Mouse (Mus musculus) adrenal gland, adult 18-20 months (tissue): ENCODE measurements around the gene Igf2bp1. TPM values are rescaled to one million over a fixed set of nuclear protein-coding genes. Genes with fewer than 3 reads are reported as not detected.
A peak's percentile ranks its signal among the peaks of the same experiment; 100 is the strongest.

Experiments used
- DNase-seq, 2 experiments: peaks; one replicate each; pipeline ENCODE4 v3.0.0; 2021 to 2022; ENCODE audit warnings: low spot score in 2 of 2
- long read RNA-seq, 2 experiments: library from polyadenylated mRNA; stranded (forward); transcript quantifications; one replicate each; pipeline ENCODE4 v2.0.0; 2021
- total RNA-seq, 2 experiments: library from RNA; stranded (reverse); gene quantifications; 1 replicate in 1 of 2; 2 replicates in 1 of 2; pipeline ENCODE4 v1.2.3; 2021

Gene Igf2bp1
- under 1 TPM; 0.22 to 0.53 TPM for total RNA-seq
- long read RNA-seq, experiment 1, result 0 reads
- long read RNA-seq, experiment 2, partial matches to known transcripts, result 0 of 1 reads
- long read RNA-seq, experiment 2, other reads (novel, unspliced or antisense), result 1 of 1 reads

DNA sequence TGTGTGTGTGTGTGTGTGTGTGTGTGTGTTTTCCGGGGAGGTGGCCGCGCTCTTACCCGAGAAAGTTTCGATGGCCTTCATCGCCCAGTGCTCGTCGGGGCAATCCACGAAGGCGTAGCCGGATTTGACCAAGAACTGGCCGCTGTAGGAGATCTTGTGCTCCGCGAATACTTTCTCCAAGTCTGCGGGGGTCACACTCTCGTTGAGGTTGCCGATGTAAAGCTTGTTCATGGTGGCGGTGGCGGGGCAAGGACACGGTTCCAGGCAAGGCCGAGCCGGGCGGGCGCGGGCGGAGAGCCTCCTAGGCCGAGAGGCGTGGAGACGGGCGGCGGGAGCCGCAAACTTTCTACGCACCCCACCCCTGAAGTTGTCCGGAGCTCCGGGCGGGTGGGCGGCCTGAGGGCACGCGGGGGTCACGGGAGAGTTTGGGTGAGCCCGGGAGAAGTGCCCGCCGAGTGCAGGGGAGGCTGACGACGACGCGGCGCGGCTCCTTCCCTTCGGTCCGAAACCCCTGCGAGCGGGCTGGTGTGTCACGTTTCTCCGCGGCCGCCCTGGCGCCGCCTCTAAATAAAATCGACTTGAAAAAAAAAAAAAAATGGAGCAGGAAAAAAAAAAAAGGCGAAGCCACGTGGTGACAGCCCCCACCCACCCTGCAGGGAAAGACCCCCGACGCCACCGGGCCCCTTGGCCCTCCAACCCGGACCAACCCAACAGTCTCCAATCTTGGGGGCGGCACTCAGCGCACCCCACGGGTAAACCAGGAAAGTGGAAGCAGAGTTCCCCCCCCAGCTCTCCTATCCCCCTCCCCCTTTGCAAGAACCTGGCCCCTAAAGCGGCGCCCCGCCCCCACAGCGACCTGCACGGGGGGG is at the start of gene Igf2bp1:
Gene Igf2bp1 (minus strand): TSS at position 538 of the 869 bp plus-strand sequence.
- DNase-seq, result peak; percentile 39 to 49

DNA sequence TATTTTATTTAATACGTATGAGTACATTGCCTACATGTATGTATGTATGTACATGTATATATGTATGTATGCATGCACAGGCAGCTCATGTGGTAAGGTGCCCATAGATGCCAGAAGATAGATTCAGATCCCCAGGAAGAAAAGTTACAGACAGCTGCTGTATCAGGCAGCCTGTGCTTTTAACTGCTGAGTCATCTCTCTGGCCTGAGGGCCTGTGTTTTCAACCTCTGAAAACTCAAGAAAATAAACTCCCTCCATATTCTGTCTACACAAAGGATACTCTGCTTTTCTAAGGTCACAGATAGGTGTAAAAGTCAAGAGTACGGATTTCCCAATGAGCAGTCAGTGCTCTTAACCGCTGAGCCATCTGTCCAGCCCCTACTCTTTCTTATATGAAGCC is 45.1 kb upstream of the Igf2bp1 start:
- DNase-seq, result no peak

DNA sequence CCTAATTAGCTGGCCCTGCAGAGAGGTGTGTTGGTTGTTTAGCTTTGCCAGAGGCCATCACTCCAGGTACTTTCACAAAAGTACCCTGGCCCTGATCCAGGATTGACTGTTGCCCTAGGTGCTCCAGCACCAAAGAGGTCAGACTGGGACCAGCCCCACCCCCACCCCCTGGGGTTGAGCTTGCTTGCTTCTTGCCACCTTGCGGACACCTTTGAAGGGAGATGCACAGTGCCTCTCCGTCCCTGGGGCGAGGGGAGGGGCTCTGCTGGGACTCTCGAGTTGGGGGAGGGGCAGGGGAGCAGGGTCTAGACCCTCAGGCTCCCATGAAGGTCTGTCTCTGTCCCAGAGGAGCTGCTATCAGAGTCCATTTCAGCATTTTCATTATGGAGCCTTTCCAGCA is 44.2 kb upstream of the Igf2bp1 start:
- DNase-seq, result no peak

DNA sequence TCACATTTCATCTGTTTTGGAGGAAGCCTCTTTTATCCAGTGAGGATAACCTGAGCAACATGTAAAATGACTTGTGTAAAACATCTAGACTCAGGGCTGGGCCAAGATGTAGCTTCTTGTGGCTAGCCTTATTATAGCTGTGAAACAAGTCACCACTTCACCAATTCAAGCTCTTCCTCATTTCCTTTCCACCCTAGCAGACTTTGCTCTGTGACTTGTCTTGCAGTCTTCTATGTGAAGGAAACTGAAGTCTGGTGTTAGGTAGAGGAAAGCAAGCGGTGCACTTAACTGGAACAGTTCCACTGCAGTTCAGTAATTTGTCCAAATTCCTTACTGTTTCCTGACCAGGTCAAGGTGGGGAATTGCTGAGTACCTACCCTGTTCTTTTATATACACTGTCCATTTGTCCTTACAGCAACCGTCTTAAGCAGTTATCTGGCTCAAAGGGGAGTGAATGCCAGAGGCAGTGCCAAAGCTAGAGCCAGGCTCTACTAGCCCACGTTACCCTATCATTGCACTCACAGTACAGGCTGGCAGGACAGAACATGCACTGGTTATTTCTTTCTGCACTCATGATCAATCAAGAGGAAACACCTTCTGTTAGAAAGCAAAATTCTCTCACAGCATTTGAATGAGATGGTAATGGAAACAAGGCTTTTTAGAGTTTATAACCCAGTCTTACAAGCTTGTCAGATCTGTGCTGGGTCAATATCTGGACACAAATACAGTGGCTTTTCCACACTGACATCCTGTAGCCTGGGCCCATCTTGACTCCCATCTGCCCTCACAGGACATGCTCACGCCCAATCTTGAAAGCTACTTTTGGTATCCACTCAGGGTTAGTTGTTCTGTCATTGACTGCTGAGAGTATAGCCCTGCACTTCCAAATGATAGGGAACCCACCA is 42.0 kb upstream of the Igf2bp1 start:
- DNase-seq, result no peak

DNA sequence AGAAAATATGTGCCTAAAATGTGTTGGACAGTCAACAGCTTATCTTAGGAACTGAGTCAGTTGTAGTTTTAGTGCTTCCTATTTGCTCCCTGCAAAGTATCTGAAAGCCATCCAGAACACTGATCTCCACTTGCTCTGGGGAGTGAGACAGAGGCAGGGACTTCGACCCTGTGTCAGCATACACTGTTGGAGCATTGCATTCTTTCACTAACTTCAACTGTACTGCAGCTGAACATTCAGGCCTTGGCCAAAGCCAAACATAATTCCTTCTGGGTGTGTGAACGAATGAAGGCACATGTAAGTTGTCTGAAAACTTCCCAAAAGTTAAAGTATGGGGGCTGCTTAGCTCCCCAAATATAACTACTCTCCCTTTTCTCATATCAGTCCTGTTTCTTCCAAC is 41.1 kb upstream of the Igf2bp1 start:
- no peak for DNase-seq

DNA sequence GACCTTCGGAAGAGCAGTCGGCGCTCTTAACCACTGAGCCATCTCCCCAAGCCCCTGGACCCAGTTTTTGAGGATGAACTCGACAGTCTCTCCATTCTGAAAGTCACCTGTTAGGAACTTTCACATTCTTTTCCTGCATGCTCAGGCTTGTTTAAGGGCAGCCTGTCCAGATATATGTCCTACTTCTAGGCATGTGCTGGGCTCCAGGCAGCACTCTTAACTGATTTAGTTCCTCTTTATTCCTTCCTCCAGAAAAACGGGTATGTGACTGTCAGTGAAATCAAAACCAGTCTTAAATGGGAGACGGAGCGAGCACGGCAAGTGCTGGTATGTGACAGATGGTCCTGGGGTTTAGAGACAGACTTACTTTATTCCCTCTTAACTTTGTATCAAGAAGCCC is 40.3 kb upstream of the Igf2bp1 start:
- no peak for DNase-seq

DNA sequence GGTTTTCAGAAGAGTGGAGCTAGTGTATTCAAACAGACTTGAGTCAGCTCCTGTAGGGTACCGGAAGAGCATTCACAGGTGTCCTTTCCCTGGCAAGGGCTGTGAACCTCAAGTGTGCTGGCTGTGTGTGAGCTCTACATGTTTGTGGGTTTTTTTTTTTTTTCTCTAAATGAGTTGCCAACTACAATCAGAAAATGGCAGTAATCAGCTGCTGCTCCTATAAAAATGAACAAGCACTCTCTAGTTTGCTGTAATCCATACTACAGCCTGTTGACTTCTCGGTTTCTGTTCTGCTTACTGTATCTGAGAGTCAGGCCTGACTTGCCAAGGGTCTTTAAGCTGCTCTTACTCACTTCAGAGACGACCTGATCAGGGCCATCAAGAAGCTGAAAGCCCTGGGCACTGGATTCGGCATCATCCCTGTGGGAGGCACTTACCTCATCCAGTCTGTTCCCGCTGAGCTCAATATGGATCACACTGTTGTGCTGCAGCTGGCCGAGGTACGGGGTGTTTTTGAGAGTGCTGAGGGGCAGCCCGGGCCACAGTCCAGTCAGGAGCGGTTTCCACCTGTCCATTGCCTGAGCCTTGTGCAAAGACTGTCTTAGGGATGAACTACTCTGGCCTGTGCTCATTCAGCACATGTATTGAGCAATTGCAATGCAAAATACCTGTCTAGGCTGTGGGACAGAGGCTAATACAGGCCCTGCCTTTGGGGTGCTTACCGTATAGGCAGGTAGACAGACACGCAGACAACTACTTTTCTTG is 39.2 kb upstream of the Igf2bp1 start:
- DNase-seq, result no peak

DNA sequence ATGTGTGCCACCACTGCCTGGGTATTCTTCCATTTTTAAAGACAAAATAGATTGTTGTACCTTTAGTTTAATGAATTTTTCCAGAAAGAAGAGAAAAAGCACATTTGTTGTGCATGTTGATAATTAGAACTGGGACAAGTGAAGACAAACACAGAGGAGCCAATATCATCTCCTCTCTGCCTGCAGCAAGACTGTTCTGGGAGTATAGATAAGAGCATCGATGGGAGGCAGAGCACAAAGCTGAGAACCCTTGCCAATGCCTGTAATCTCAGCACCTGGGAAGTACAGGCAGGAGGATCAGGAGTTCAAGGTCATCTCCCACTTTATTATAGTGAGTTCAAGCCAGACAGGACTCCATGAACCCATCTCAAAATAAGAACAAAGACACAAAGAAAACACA is 32.8 kb upstream of the Igf2bp1 start:
- DNase-seq, result no peak

DNA sequence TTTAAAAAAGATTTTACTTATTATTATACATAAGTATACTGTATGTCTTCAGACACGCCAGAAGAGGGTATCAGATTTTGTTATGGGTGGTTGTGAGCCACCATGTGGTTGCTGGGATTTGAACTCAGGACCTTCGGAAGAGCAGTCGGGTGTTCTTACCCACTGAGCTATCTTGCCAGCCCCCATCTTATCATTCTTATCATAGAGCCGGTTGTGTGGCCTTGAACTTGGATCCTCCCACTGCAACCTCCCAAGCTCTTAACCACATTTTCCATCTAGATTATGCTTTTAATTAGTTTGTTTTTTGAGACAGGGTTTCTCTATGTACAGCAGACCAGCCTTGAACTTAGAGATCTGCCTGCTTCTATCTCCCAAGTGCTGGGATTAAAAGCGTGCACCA is 31.8 kb upstream of the Igf2bp1 start:
- no peak for DNase-seq

DNA sequence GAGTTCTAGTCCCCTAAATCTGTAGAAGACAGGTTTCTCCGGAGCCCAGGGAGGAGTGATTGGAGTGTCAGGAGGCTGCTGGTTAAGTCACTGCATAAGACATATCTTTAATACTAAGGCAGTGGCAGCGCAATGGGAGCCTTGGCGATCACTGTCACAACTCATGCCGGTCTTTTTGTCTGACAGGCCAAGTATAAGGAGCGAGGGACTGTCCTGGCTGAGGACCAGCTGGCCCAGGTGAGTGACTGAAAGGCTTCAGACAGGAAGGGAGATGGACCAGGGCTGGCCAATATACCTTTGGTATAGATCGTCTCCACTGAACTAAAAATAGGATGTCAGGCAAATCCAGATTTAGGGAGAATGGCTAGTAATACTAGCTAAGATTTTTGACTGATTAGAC is 29.4 kb upstream of the Igf2bp1 start:
- no peak for DNase-seq

DNA sequence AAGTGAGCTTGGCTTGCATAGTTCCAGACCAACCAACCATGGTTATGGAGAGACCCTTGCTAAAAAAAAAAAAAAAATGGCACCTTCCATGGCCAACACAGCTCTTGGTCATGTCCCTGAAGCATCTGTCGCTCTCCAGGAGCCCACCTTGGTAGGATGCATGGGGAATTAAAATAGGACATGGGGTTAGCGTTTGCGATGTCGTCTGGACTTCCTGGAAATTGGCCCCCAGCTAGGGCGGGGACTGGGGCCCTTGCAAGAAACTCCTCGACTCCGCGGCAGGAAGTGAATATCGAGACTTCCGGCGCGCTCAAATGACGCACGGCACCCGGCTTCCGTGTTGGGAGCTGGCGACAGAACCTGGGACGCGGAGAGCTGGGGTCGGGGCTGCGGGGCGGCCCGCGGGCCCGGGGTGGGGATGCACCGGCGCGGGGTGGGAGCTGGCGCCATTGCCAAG is 28.9 kb upstream of the Igf2bp1 start, which contains the start of gene Snf8:
Gene Snf8 (plus strand): TSS at position 290 of the 457 bp plus-strand sequence.
- DNase-seq, result peak; percentile 96

DNA sequence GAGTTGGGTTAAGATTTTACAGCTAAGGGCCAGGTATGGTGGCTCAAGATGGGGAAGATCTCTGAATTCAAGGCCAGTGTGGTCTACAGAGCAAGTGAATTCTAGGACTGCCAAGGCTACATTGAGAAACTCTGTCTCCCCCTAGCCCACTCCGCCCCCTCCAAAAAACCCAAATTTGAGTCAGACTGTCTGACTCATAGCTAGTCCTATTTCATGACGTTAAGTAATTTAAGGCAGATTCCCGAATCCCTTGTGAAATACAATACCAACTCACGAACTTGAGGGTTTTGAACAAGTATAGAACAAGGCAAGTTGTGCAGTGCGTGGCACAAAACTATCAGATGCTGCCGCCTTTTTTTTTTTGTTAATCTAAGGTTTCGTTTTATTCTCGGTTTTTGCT is 28.4 kb upstream of the Igf2bp1 start:
- no peak for DNase-seq

DNA sequence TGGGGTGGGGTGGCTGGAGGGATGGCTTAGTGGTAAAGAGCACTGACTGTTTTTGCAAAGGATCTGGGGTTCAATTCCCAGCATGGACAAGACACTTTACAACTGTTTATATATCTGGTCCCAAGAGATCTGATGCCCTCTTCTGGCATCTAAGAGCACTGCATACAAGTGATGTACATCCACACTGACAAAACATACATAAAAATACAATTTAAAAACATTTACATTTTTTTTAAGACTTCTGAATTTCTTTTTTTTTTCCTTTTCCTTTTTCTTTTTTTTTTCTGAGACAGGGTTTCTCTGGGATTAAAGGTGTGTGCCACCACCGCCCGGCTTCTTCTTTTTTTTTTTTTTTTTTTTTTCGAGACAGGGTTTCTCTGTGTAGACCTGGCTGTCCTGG is 27.5 kb upstream of the Igf2bp1 start:
- no peak for DNase-seq

DNA sequence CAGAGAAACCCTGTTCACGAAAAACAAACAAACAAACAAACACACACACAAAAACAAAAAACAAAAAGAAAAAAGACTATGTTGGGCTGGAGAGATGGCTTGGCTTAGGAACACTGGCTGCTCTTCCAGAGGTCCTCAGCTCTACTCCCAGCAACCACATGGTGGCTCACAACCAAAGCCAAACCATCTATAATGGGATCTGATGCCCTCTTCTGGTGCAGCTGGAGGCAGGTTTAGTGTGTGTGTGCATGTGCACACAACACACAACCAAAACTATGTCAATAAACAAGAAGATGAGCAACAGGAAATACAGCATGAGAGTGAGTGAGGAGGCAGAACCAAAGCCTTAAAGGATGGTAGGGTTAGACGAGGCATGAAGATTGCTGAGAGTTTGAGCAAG is 26.0 kb upstream of the Igf2bp1 start:
- DNase-seq, result no peak

DNA sequence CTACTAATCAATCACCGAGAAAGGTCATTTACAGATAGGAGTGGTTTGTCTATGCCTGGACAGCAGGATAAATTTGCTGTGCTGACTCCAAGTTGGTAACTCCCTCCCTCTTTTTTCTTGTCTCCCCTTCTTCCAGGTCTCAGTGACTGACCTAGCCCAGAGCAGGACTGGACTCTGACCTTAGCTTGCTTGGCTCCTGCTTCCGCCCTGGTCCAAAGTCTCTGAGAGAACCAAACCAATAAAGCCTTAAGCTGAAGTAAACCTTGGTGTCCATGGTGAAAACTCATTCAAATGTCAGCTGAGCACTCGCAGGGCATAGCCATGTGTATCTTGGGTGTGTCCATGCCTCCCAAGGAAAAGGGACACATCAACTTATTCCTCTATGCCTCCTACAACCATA is 24.8 kb upstream of the Igf2bp1 start:
- DNase-seq, result no peak

DNA sequence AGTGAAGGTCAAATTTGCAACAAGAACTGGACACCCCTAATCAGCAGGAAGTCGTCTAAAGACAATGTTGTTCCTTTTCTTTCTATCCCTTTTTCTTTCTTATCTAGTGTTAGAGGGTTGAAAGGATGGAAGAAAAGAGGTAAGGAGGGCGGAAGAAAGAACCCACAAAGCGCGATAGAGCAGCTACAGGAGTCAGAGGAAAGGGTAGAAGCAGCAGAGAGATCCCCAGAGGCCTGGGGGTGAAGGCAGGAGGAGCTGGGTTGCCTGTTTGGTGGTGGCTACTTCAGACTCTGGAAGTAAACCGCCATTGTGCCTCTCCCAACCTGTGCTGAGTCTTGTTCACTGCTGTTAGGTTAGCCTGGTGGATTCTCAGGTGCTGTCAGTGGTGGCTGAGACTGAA is 22.4 kb upstream of the Igf2bp1 start:
- no peak for DNase-seq

DNA sequence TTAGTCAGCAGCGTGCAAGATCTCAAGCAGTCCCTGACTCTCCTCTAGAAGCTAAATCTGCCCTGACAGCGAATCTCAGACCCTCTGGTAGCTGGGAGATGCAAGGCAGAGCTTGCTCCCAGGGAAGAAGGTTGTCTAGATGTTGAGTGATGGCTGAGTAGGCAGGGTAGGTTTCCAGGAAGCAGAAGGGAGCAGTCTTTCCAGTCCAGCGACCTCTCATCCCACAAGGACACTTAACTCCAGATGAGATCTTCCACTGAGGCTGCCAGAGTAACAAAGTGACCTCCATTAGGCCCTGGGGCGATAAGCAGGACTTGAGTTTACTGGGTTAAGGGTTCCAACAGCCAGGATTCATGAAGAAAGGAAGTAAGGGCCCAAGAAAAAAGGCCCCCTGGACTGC is 14.9 kb upstream of the Igf2bp1 start:
- no peak for DNase-seq

DNA sequence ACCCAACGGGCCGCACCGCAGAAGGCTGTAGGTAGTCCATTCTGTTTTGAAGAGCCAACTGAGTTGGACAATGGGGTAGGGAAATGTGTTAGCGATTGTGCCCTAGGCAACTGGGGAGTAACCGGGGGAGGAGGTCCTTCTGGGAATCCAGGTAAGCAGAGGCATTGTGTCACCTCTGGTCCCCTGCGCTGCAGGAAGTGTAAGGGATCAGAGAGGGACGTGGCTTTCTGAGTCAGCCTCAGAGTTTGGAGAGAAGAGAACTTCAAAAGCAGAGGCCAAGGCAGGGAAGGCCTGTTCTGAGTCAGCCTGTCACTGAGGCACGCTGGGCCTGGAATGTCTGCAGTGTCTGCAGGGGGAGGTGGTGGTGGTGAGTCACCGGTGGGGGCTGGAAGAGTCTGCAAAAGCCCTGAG is 12.2 kb upstream of the Igf2bp1 start:
- DNase-seq, result peak; percentile 38 to 54

DNA sequence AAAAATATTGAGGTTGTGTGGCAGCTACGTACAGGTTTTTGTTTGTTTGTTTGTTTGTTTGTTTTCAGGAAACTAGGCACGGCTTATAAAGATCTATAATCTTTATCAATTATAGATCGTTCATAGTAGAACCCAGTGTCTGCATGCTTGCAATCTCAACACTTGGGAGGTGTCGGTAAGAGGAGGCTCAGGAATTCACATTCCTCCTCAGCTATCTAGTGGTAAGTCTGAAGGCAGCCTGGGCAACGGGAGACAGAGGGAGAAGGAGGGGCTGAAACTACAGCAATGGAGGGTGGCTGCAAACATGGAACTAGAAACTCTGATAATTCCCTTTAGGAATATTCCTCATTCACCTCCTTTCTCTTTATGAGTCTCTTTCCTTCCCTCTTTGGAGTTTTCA is 9.7 kb upstream of the Igf2bp1 start:
- DNase-seq, result no peak

DNA sequence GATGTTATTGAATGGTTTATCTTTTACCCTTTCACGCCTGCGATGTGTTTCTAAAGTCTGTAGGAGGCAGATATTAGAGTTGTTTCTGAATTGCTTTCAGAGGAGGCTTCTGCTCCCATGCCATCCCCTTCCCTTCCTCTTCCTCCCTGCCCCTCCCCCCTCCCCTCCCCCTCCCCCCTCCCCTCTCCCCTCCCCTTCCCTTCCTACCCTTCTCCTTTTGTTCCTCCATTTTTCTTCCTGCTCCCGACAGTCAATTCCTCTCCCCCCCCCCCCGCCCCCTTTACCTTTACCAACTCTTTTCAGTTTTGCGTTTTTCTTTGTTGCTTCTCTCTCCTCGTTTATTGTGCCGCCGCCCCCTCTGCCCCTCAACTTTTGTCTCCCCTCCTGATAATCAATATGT is 6.2 kb upstream of the Igf2bp1 start:
- DNase-seq, result no peak

DNA sequence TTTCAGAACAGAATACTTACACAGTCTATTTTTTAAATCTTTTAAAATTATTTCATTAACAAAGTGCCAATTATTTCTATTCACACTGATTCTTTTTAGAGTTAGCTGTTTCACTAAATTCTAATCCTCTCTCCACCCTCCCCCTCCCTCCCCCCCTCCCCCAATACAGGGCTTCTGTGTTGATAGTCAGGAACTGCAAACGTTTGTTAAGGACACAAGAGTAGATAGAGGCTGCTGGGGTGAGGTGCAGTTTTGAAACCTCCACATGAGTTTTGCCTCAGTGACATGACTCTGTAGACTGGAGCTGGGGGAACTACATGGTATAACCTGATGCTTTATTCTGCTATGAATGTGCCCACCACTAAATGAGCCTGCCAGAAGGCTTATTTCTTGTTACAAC is 3.1 kb upstream of the Igf2bp1 start:
- DNase-seq, result no peak
